Mouse (Mus musculus) neural tube, embryonic 15.5 days (tissue): ENCODE measurements around the gene Tbrg4. TPM values are rescaled to one million over a fixed set of nuclear protein-coding genes. Genes with fewer than 3 reads are reported as not detected.

ENCODE experiments used
- ATAC-seq: fragments of 200-750 bp; cut with Nextera tagmentation; 2 replicates; pipeline ENCODE4 v1.8.0; 2017; ENCODE audit warnings: mild to moderate bottlenecking, moderate TSS enrichment, moderate library complexity; ENCODE audit not compliant: low FRiP score
- H3K27ac ChIP-seq: fragments of 300-500 bp; sonication (generic); replicated peaks from 2 replicates; pipeline ENCODE4 v1.5.1; 2015; ENCODE audit warnings: mild to moderate bottlenecking, inconsistent platforms
- H3K27me3 ChIP-seq: fragments of 300-500 bp; sonication (generic); replicated peaks from 2 replicates; pipeline ENCODE4 v1.6.1; 2015; ENCODE audit warnings: inconsistent platforms
- H3K36me3 ChIP-seq: fragments of 300-500 bp; sonication (generic); 2 replicates; pipeline ENCODE4 v1.6.1; 2015; ENCODE audit warnings: inconsistent platforms
- H3K4me1 ChIP-seq: fragments of 300-500 bp; sonication (generic); 2 replicates; pipeline ENCODE4 v1.6.1; 2015; ENCODE audit warnings: inconsistent platforms
- H3K4me2 ChIP-seq: fragments of 300-500 bp; sonication (generic); 2 replicates; pipeline ENCODE4 v1.6.1; 2015; ENCODE audit warnings: inconsistent platforms, mild to moderate bottlenecking, moderate library complexity
- H3K4me3 ChIP-seq: fragments of 300-500 bp; sonication (generic); replicated peaks from 2 replicates; pipeline ENCODE4 v1.5.1; 2015; ENCODE audit warnings: mild to moderate bottlenecking, inconsistent platforms
- H3K9ac ChIP-seq: fragments of 300-500 bp; sonication (generic); replicated peaks from 2 replicates; pipeline ENCODE4 v1.6.1; 2015; ENCODE audit warnings: mild to moderate bottlenecking, inconsistent platforms
- H3K9me3 ChIP-seq: fragments of 300-500 bp; sonication (generic); replicated peaks from 2 replicates; pipeline ENCODE4 v1.6.1; 2016; ENCODE audit warnings: inconsistent platforms
- WGBS: fragments of 180-500 bp; shearing (Covaris S2); methylation state at CpG from one replicate; pipeline ENCODE4 v1.1.7; 2015; ENCODE audit warnings: mixed read lengths; 5-methylcytosine and 5-hydroxymethylcytosine counted together
- polyA plus RNA-seq: library from polyadenylated mRNA; unstranded; fragments of >200 nt; fragmentation: Nextera tagmentation; extraction: Ambion mirVana; gene quantifications from 2 replicates; pipeline ENCODE4 v1.2.1, GENCODE M21; 2015

Gene Tbrg4
- polyA plus RNA-seq, 1 experiment from 2014 or later = 34.2 TPM

GRCm38 (mm10) chr11:6599011-6599681 lies 26.7 kb downstream of the Tbrg4 start:
- Histone ChIP-seq H3K27me3 (no peaks in the 10 kb centered on the region), H3K4me1 (peaks cover 67% of the 10 kb centered on the region), H3K9ac (peak overlapping the region; percentile 40), H3K27ac (peak overlapping the region; percentile 81), H3K4me2 (peak overlapping the region; percentile 54), H3K4me3 (peak overlapping the region; percentile 22; the same call in 1 of the 2 replicates), H3K9me3 (no peaks in the 10 kb centered on the region), H3K36me3 (peaks cover 62% of the 10 kb centered on the region)
- whole genome bisulfite sequencing = 11% methylated on average over 27 of the region's 27 CpGs
- peak; percentile 29; the same call in 1 of the 2 replicates for ATAC-seq

GRCm38 (mm10) chr11:6598191-6598889 lies 27.5 kb downstream of the Tbrg4 start:
- 0 out of 2 replicates have a peak overlapping the region, but pooled peaks have one; percentile 22 for H3K4me3 ChIP-seq
- H3K9ac ChIP-seq = peak overlapping the region; percentile 40
- H3K27me3 ChIP-seq = no peaks in the 10 kb centered on the region
- peaks cover 70% of the 10 kb centered on the region for H3K36me3 ChIP-seq
- 0 out of 2 replicates have a peak, but pooled peaks have one; percentile 3 for ATAC-seq
- 53% methylated on average over 19 of the region's 19 CpGs for WGBS
- H3K9me3 ChIP-seq = no peaks in the 10 kb centered on the region
- H3K4me1 ChIP-seq = peaks cover 59% of the 10 kb centered on the region
- H3K4me2 ChIP-seq = peak overlapping the region; percentile 54
- H3K27ac ChIP-seq = peak overlapping the region; percentile 81

GRCm38 (mm10) chr11:6597523-6597922 lies 28.3 kb downstream of the Tbrg4 start:
- peak overlapping the region; percentile 81 for H3K27ac ChIP-seq
- H3K36me3 ChIP-seq = peaks cover 77% of the 10 kb centered on the region
- peak; percentile 12; the same call in 1 of the 2 replicates for ATAC-seq
- H3K9ac ChIP-seq = no peak overlapping the region
- WGBS = 59% methylated on average over 7 of the region's 7 CpGs
- no peak overlapping the region for H3K4me3 ChIP-seq
- no peak overlapping the region for H3K4me2 ChIP-seq
- no peaks in the 10 kb centered on the region for H3K9me3 ChIP-seq
- no peaks in the 10 kb centered on the region for H3K27me3 ChIP-seq
- H3K4me1 ChIP-seq = peaks cover 51% of the 10 kb centered on the region

GRCm38 (mm10) chr11:6596616-6597015 lies 29.3 kb downstream of the Tbrg4 start:
- no peak overlapping the region for H3K4me3 ChIP-seq
- no peaks in the 10 kb centered on the region for H3K9me3 ChIP-seq
- WGBS = 86% methylated on average over 3 of the region's 3 CpGs
- no peak overlapping the region for H3K9ac ChIP-seq
- peaks cover 77% of the 10 kb centered on the region for H3K36me3 ChIP-seq
- no peak overlapping the region; the same call in 1 of the 2 replicates for H3K27ac ChIP-seq
- H3K27me3 ChIP-seq = no peaks in the 10 kb centered on the region
- H3K4me2 ChIP-seq = no peak overlapping the region
- ATAC-seq = no peak
- peaks cover 42% of the 10 kb centered on the region for H3K4me1 ChIP-seq

- no peak for ATAC-seq
- peaks cover 77% of the 10 kb centered on the region for H3K36me3 ChIP-seq
- no peaks in the 10 kb centered on the region for H3K27me3 ChIP-seq
Measured at GRCm38 (mm10) chr11:6596205-6596604, 29.7 kb downstream of the Tbrg4 start.

GRCm38 (mm10) chr11:6595339-6595738 lies 30.5 kb downstream of the Tbrg4 start:
- 95% methylated on average over 5 of the region's 5 CpGs for WGBS
- H3K36me3 ChIP-seq = peaks cover 78% of the 10 kb centered on the region
- no peaks in the 10 kb centered on the region for H3K27me3 ChIP-seq
- H3K9me3 ChIP-seq = no peaks in the 10 kb centered on the region
- ATAC-seq = no peak
- no peak overlapping the region for H3K4me3 ChIP-seq
- 0 out of 2 replicates have a peak overlapping the region, but pooled peaks have one; percentile 18 for H3K27ac ChIP-seq
- H3K4me1 ChIP-seq = peaks cover 30% of the 10 kb centered on the region
- no peak overlapping the region for H3K4me2 ChIP-seq
- H3K9ac ChIP-seq = no peak overlapping the region

More at GRCm38 (mm10) chr11:6596205-6596604, 29.7 kb downstream of the Tbrg4 start:
- H3K4me1 ChIP-seq = peaks cover 37% of the 10 kb centered on the region
- H3K27ac ChIP-seq = no peak overlapping the region; the same call in 1 of the 2 replicates
- 98% methylated on average over 6 of the region's 6 CpGs for WGBS
- H3K4me3 ChIP-seq = no peak overlapping the region
- H3K9ac ChIP-seq = no peak overlapping the region
- H3K9me3 ChIP-seq = no peaks in the 10 kb centered on the region
- no peak overlapping the region for H3K4me2 ChIP-seq

- H3K36me3 ChIP-seq = peaks cover 82% of the 10 kb centered on the region
Measured at GRCm38 (mm10) chr11:6594845-6595244, 31.0 kb downstream of the Tbrg4 start.

GRCm38 (mm10) chr11:6593406-6593805 lies 32.5 kb downstream of the Tbrg4 start:
- no peaks in the 10 kb centered on the region for H3K27me3 ChIP-seq
- no peak overlapping the region for H3K27ac ChIP-seq
- 81% methylated on average over 11 of the region's 11 CpGs for WGBS
- H3K9ac ChIP-seq = no peak overlapping the region
- H3K4me2 ChIP-seq = no peak overlapping the region
- H3K4me1 ChIP-seq = peaks cover 10% of the 10 kb centered on the region
- peaks cover 91% of the 10 kb centered on the region for H3K36me3 ChIP-seq
- H3K9me3 ChIP-seq = no peaks in the 10 kb centered on the region
- H3K4me3 ChIP-seq = no peak overlapping the region
- no peak for ATAC-seq

More at GRCm38 (mm10) chr11:6594845-6595244, 31.0 kb downstream of the Tbrg4 start:
- ATAC-seq = no peak
- Histone ChIP-seq H3K4me1 (peaks cover 25% of the 10 kb centered on the region), H3K9me3 (no peaks in the 10 kb centered on the region), H3K27ac (no peak overlapping the region), H3K4me2 (no peak overlapping the region), H3K9ac (no peak overlapping the region), H3K27me3 (no peaks in the 10 kb centered on the region), H3K4me3 (no peak overlapping the region)
- 93% methylated on average over 6 of the region's 6 CpGs for whole genome bisulfite sequencing

- Histone ChIP-seq H3K27me3 (no peaks in the 10 kb centered on the region), H3K9me3 (no peaks in the 10 kb centered on the region), H3K4me3 (no peak overlapping the region), H3K36me3 (peaks cover 68% of the 10 kb centered on the region), H3K9ac (no peak overlapping the region), H3K4me2 (no peak overlapping the region), H3K27ac (no peak overlapping the region), H3K4me1 (no peaks in the 10 kb centered on the region)
- ATAC-seq = no peak
- 79% methylated on average over 10 of the region's 10 CpGs for WGBS
Measured at GRCm38 (mm10) chr11:6590933-6591675, 34.8 kb downstream of the Tbrg4 start.

- H3K4me2 ChIP-seq = no peak overlapping the region
- peaks cover 67% of the 10 kb centered on the region for H3K36me3 ChIP-seq
- H3K27me3 ChIP-seq = no peaks in the 10 kb centered on the region
- ATAC-seq = no peak
- no peak overlapping the region for H3K27ac ChIP-seq
- H3K4me3 ChIP-seq = no peak overlapping the region
- H3K9ac ChIP-seq = no peak overlapping the region
- no peaks in the 10 kb centered on the region for H3K4me1 ChIP-seq
- WGBS = 91% methylated on average over 7 of the region's 7 CpGs
- H3K9me3 ChIP-seq = no peaks in the 10 kb centered on the region
Measured at GRCm38 (mm10) chr11:6589838-6590237, 36.0 kb downstream of the Tbrg4 start.

- no peak overlapping the region for H3K9ac ChIP-seq
- H3K9me3 ChIP-seq = no peaks in the 10 kb centered on the region
- H3K4me3 ChIP-seq = no peak overlapping the region
- H3K36me3 ChIP-seq = peaks cover 54% of the 10 kb centered on the region
- no peaks in the 10 kb centered on the region for H3K4me1 ChIP-seq
- no peak overlapping the region for H3K4me2 ChIP-seq
- ATAC-seq = no peak
- no peaks in the 10 kb centered on the region for H3K27me3 ChIP-seq
- 96% methylated on average over 7 of the region's 7 CpGs for WGBS
- H3K27ac ChIP-seq = no peak overlapping the region
Measured at GRCm38 (mm10) chr11:6588295-6588694, 37.6 kb downstream of the Tbrg4 start.
